Mouse (Mus musculus) embryo, embryonic 10.5 days (tissue): ENCODE data around the gene Gm527.
A peak's percentile ranks its signal among the peaks of the same experiment; 100 is the strongest.

ENCODE experiments used
- DNase-seq: peaks from one replicate; pipeline ENCODE4 v3.0.0-alpha.2; 2015; ENCODE audit warnings: low spot score

The Gm527 gene

GRCm38 (mm10) chr12:64917578-64918471 is at the start of gene Gm527:
Gm527 (plus strand) TSS chr12:64917906.
- DNase-seq, result peak; percentile 97

- no peak for DNase-seq
Observed at GRCm38 (mm10) chr12:64871103-64871502, 46.6 kb upstream of the Gm527 start.

GRCm38 (mm10) chr12:64897060-64897730 is 20.5 kb upstream of the Gm527 start:
- peak; percentile 75 for DNase-seq

- peak; percentile 78 for DNase-seq
Observed at GRCm38 (mm10) chr12:64902506-64902905, 15.2 kb upstream of the Gm527 start.

GRCm38 (mm10) chr12:64903186-64903585 is 14.5 kb upstream of the Gm527 start:
- DNase-seq, result peak; percentile 15

GRCm38 (mm10) chr12:64912996-64913395 is 4.7 kb upstream of the Gm527 start:
- DNase-seq, result no peak

DNA sequence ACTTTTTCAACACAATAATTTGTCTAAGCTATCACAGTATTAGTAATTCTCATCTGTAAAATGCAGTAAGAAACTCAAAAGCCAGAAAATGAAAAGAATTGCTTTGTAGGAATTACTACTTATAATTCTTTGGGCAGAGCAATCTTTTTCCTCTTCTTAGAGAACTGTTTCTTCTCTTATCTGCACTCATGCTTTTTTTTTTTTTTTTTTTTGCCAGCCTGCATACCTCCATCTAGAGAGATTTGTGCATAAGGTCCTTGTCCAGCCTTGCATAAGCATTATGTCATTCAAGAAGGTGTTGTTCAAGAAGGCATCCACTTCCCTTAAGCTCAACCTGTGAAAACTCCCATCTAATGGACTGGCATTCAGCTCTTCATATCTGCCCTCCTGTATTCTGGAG is 971 bp upstream of the Gm527 start:
- DNase-seq, result no peak

DNA sequence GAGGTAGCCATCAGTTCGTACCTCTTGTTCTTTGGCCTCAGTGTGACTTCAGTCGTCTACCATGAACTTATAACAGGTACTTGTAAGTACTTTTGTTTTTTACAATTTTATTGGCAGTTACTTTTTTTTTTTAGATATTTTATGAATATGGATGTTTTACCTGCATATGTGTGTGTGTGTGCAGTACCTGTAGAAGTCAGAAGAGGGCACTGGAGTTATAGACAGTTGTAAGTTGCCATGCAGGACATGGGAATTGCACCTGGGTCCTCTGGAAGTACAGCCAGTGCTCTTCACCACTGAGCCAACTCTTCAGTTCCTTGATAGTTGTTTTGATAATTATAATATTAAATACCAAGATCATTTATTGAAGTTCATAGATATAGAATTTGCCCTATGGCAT is 19.8 kb downstream of the Gm527 start:
- no peak for DNase-seq

DNA sequence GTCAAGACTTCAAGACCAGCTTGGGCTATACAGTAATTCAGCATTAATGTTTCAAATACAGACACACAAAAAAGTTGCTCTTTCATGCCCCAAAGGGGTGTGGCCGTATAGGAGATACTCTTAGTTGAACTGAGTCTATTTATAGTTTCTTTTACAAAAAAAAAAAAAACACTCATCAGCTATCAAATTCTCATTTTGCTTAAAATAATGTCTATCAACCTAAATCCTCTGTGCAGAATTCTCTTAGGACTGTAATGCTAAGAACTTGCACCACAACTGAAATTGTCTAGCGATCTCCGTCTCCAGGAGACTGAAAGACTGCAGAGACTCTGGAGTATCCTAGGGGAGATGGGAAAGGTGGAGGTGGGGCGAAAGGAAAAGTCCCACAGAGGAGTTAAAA is 46.9 kb downstream of the Gm527 start:
- DNase-seq, result peak; percentile 1

DNA sequence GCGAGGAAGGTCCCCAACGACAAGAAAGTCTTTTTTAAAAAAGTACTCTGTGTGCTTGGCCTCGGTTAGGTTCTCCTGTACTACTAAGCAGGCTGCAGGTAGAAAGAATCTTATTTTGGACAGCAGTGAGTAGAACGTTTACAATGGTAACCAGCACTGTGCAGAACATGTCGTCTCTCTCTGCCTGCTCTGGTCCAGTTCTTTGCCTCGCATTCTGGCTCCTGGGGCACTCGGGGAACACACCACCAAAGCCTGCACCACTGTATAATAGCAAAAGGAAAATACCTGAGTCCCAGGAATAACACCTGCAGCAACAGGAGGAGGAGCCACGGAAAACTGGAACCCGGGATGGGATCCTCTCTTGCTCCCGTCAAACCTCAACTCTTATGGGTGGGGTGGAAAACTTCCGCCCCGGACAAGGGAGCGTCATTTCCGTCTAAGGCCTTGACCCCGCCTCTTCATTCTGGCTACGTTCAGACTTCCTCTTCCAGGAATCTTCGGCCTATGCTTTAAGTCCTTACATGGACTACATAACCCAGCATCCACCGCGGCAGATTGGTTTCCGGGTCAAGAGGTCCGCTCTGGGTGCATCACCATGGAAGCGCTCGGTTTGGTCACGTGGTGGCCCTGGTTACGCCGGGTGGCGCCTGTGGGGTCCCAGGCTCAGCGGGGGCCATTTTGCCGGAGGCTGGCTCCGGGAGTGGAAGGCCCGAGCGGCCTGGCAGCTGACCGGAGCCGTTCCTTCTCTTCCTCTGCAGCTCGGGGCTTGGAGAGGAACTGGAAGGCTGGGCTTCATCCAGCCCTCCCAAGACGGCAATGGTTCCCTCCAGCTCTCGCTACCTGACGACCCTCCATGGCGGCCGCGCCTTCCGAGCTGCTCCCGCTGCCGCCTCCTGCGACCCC is 47.7 kb downstream of the Gm527 start, which contains the start of the genes Klhl28 and Togaram1:
Gene Klhl28, minus strand, starts transcription at position 411 of the 903 bp plus-strand sequence.
Gene Togaram1, plus strand, starts transcription at position 681 of the 903 bp plus-strand sequence.
- DNase-seq, result peak; percentile 100

DNA sequence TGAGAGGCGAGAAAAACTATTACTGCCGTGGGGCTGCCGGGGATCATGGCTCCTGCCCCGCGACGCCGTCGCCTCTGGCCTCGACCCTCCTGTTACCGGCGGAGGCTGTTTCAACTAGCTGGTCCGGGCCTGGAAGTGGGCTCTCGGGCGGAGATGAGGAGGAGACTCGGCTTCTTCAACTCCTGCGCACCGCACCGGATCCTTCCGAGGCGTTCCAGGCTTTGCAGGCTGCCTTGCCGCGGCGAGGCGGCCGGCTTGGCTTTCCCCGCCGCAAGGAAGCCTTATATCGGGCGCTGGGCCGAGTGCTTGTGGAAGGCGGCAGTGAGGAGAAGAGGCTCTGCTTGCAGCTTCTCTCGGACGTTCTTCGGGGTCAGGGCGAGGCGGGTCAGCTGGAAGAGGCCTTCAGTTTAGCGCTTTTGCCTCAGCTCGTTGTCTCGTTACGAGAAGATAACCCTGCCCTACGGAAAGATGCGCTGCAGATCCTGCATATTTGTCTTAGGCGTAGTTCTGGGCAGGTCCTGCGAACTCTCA is 48.5 kb downstream of the Gm527 start:
- peak; percentile 47 for DNase-seq

DNA sequence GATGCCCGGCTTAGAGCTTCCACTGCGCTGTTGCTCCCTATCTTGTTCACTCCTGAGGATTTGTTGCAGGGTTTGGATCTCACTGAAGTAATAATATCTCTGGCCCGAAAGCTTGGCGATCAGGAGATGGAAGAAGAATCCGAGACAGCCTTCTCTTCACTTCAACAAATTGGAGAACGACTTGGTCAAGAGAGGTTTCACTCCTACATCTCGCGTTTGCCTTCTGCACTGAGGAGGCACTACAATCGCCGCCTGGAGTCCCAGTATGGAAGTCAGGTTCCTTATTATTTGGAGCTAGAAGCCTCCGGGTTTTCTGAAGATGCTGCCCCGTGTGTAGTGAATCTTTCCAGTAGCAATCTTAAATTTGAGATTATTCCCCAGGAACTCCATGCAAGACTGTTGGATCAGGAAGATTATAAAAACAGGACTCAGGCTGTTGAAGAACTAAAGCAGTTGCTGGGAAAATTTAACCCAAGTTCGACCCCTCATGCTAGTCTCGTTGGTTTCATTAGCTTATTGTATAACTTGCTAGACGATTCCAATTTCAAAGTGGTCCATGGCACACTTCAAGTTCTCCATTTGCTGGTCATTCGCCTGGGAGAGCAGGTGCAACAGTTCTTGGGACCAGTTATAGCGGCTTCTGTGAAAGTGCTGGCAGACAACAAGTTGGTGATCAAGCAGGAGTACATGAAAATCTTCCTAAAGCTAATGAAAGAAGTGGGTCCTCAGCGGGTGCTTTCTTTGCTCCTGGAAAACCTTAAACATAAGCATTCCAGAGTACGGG is 49.1 kb downstream of the Gm527 start:
- DNase-seq, result peak; percentile 30

- DNase-seq, result peak; percentile 10
Observed at GRCm38 (mm10) chr12:64967470-64967869, 49.8 kb downstream of the Gm527 start.

GRCm38 (mm10) chr12:64968067-64968466 is 50.4 kb downstream of the Gm527 start:
- DNase-seq, result peak; percentile 31

GRCm38 (mm10) chr12:64971399-64971798 is 53.7 kb downstream of the Gm527 start:
- DNase-seq, result no peak

DNA sequence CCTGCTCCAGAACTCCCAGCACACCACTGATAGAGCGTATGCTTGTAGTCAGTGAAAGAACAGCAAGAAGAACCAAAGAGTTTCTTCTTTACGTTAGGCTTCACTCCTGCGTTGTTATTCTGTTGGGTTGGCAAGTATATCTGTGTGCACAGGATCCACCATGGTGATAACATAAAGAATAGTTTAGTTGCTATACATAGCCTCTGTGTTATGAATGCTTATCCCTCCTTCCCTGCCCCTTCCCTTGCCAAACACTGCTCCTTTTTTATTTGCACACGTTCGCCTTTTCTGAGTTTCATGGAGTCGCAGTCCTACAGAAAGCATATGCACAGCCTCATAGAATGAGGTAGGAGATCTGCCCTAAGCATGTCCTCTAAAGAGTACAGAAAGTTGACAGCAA is 54.4 kb downstream of the Gm527 start:
- DNase-seq, result no peak
